Mouse (Mus musculus): ENCODE data around the gene Tbc1d21. TPM values are rescaled to one million over a fixed set of nuclear protein-coding genes. Genes with fewer than 3 reads are reported as not detected.

Gene Tbc1d21
- polyA plus RNA-seq, 1 experiment, result not detected

GRCm38 (mm10) chr9:58393875-58394274 lies 23.6 kb upstream of the Tbc1d21 start:
- no peak for TF ChIP-seq POLR2A (IDR thresholded peaks at IDR 0.05; ENCODE audit: borderline replicate concordance, insufficient read depth, low read length)
- no peak for TF ChIP-seq CTCF (IDR thresholded peaks at IDR 0.05; ENCODE audit: borderline replicate concordance, insufficient read depth, low read depth, low read length)
- H3K4me3 ChIP-seq (replicated peaks; ENCODE audit: insufficient read depth, low read depth, low read length), result no peak overlapping the region
- 25% methylated on average over 1 of the region's 1 CpGs for WGBS
- H3K27me3 ChIP-seq (ENCODE audit: control insufficient read depth, insufficient read depth, low read length), result no peaks in the 10 kb centered on the region
- H3K4me1 ChIP-seq (ENCODE audit: control insufficient read depth, insufficient read depth, low read length), result peaks cover 29% of the 10 kb centered on the region
- H3K27ac ChIP-seq (ENCODE audit: insufficient read depth, low read length), result no peak overlapping the region
- peak; percentile 81 to 89 for DNase-seq

GRCm38 (mm10) chr9:58388381-58388780 lies 18.1 kb upstream of the Tbc1d21 start:
- WGBS, result 86% methylated on average over 3 of the region's 3 CpGs
- no peak overlapping the region for H3K4me3 ChIP-seq (replicated peaks; ENCODE audit: insufficient read depth, low read depth, low read length)

GRCm38 (mm10) chr9:58378878-58379277 lies 8.6 kb upstream of the Tbc1d21 start:
- TF ChIP-seq POLR2A (IDR thresholded peaks at IDR 0.05; ENCODE audit: borderline replicate concordance, insufficient read depth, low read length), result no peak
- TF ChIP-seq CTCF (IDR thresholded peaks at IDR 0.05; ENCODE audit: borderline replicate concordance, insufficient read depth, low read depth, low read length), result no peak
- Histone ChIP-seq H3K27me3 (ENCODE audit: control insufficient read depth, insufficient read depth, low read length) (no peaks in the 10 kb centered on the region), H3K4me3 (replicated peaks; ENCODE audit: insufficient read depth, low read depth, low read length) (no peak overlapping the region), H3K27ac (ENCODE audit: insufficient read depth, low read length) (no peak overlapping the region), H3K4me1 (ENCODE audit: control insufficient read depth, insufficient read depth, low read length) (peaks cover 16% of the 10 kb centered on the region)
- no peak for DNase-seq
- 71% methylated on average over 4 of the region's 4 CpGs for WGBS

More at GRCm38 (mm10) chr9:58388381-58388780, 18.1 kb upstream of the Tbc1d21 start:
- peaks cover 17% of the 10 kb centered on the region for H3K4me1 ChIP-seq (ENCODE audit: control insufficient read depth, insufficient read depth, low read length)
- no peaks in the 10 kb centered on the region for H3K27me3 ChIP-seq (ENCODE audit: control insufficient read depth, insufficient read depth, low read length)
- peak in 1 of 2 experiments; percentile 5 for DNase-seq
- TF ChIP-seq CTCF (IDR thresholded peaks at IDR 0.05; ENCODE audit: borderline replicate concordance, insufficient read depth, low read depth, low read length) (no peak), POLR2A (IDR thresholded peaks at IDR 0.05; ENCODE audit: borderline replicate concordance, insufficient read depth, low read length) (no peak)
- no peak overlapping the region for H3K27ac ChIP-seq (ENCODE audit: insufficient read depth, low read length)

- no peak overlapping the region for H3K27ac ChIP-seq (ENCODE audit: insufficient read depth, low read length)
- no peak for TF ChIP-seq POLR2A (IDR thresholded peaks at IDR 0.05; ENCODE audit: borderline replicate concordance, insufficient read depth, low read length)
- H3K4me1 ChIP-seq (ENCODE audit: control insufficient read depth, insufficient read depth, low read length), result peaks cover 18% of the 10 kb centered on the region
- peak; percentile 51 to 52 for DNase-seq
- WGBS, result 24% methylated on average over 12 of the region's 12 CpGs
- H3K27me3 ChIP-seq (ENCODE audit: control insufficient read depth, insufficient read depth, low read length), result no peaks in the 10 kb centered on the region
- no peak overlapping the region for H3K4me3 ChIP-seq (replicated peaks; ENCODE audit: insufficient read depth, low read depth, low read length)
These were observed 3.7 kb upstream of the Tbc1d21 start for GRCm38 (mm10) chr9:58373912-58374431.

GRCm38 (mm10) chr9:58371914-58372313 lies 1.7 kb upstream of the Tbc1d21 start:
- WGBS, result 74% methylated on average over 8 of the region's 8 CpGs
- DNase-seq, result no peak
- no peak overlapping the region for H3K4me3 ChIP-seq (replicated peaks; ENCODE audit: insufficient read depth, low read depth, low read length)

GRCm38 (mm10) chr9:58369644-58370043 lies 611 bp downstream of the Tbc1d21 start:
- DNase-seq, result peak in 1 of 2 experiments; percentile 26
- 62% methylated on average over 6 of the region's 6 CpGs for WGBS

More at GRCm38 (mm10) chr9:58371914-58372313, 1.7 kb upstream of the Tbc1d21 start:
- no peak overlapping the region for H3K27ac ChIP-seq (ENCODE audit: insufficient read depth, low read length)
- no peak for TF ChIP-seq CTCF (IDR thresholded peaks at IDR 0.05; ENCODE audit: borderline replicate concordance, insufficient read depth, low read depth, low read length)
- TF ChIP-seq POLR2A (IDR thresholded peaks at IDR 0.05; ENCODE audit: borderline replicate concordance, insufficient read depth, low read length), result no peak
- no peaks in the 10 kb centered on the region for H3K27me3 ChIP-seq (ENCODE audit: control insufficient read depth, insufficient read depth, low read length)
- peaks cover 18% of the 10 kb centered on the region for H3K4me1 ChIP-seq (ENCODE audit: control insufficient read depth, insufficient read depth, low read length)

GRCm38 (mm10) chr9:58364325-58364724 lies 5.9 kb downstream of the Tbc1d21 start:
- no peak overlapping the region for H3K4me3 ChIP-seq (replicated peaks; ENCODE audit: insufficient read depth, low read depth, low read length)
- no peak for DNase-seq
- WGBS, result 75% methylated on average over 8 of the region's 8 CpGs
- H3K4me1 ChIP-seq (ENCODE audit: control insufficient read depth, insufficient read depth, low read length), result 0 out of 2 replicates have a peak, but pooled peaks cover 3% of the 10 kb centered on the region
- TF ChIP-seq CTCF (IDR thresholded peaks at IDR 0.05; ENCODE audit: borderline replicate concordance, insufficient read depth, low read depth, low read length) (no peak), POLR2A (IDR thresholded peaks at IDR 0.05; ENCODE audit: borderline replicate concordance, insufficient read depth, low read length) (no peak)
- no peaks in the 10 kb centered on the region for H3K27me3 ChIP-seq (ENCODE audit: control insufficient read depth, insufficient read depth, low read length)
- no peak overlapping the region for H3K27ac ChIP-seq (ENCODE audit: insufficient read depth, low read length)

More at GRCm38 (mm10) chr9:58369644-58370043, 611 bp downstream of the Tbc1d21 start:
- Histone ChIP-seq H3K27ac (ENCODE audit: insufficient read depth, low read length) (no peak overlapping the region), H3K27me3 (ENCODE audit: control insufficient read depth, insufficient read depth, low read length) (no peaks in the 10 kb centered on the region), H3K4me3 (replicated peaks; ENCODE audit: insufficient read depth, low read depth, low read length) (no peak overlapping the region), H3K4me1 (ENCODE audit: control insufficient read depth, insufficient read depth, low read length) (peaks cover 10% of the 10 kb centered on the region)
- TF ChIP-seq POLR2A (IDR thresholded peaks at IDR 0.05; ENCODE audit: borderline replicate concordance, insufficient read depth, low read length) (no peak), CTCF (IDR thresholded peaks at IDR 0.05; ENCODE audit: borderline replicate concordance, insufficient read depth, low read depth, low read length) (peak; percentile 16; the same call in 1 of the 2 replicates)

GRCm38 (mm10) chr9:58361956-58362355 lies 8.3 kb downstream of the Tbc1d21 start:
- 70% methylated on average over 7 of the region's 7 CpGs for WGBS
- TF ChIP-seq CTCF (IDR thresholded peaks at IDR 0.05; ENCODE audit: borderline replicate concordance, insufficient read depth, low read depth, low read length) (no peak), POLR2A (IDR thresholded peaks at IDR 0.05; ENCODE audit: borderline replicate concordance, insufficient read depth, low read length) (no peak)

More at GRCm38 (mm10) chr9:58361956-58362355, 8.3 kb downstream of the Tbc1d21 start:
- no peak for DNase-seq
- H3K4me1 ChIP-seq (ENCODE audit: control insufficient read depth, insufficient read depth, low read length), result 0 out of 2 replicates have a peak, but pooled peaks cover 3% of the 10 kb centered on the region
- no peak overlapping the region for H3K27ac ChIP-seq (ENCODE audit: insufficient read depth, low read length)
- no peaks in the 10 kb centered on the region for H3K27me3 ChIP-seq (ENCODE audit: control insufficient read depth, insufficient read depth, low read length)
- H3K4me3 ChIP-seq (replicated peaks; ENCODE audit: insufficient read depth, low read depth, low read length), result no peak overlapping the region

All from cerebellum, adult 2 months (tissue).